Comparison of ENCODE assay signal across 22 mouse cellular contexts in the genomic region with DNA sequence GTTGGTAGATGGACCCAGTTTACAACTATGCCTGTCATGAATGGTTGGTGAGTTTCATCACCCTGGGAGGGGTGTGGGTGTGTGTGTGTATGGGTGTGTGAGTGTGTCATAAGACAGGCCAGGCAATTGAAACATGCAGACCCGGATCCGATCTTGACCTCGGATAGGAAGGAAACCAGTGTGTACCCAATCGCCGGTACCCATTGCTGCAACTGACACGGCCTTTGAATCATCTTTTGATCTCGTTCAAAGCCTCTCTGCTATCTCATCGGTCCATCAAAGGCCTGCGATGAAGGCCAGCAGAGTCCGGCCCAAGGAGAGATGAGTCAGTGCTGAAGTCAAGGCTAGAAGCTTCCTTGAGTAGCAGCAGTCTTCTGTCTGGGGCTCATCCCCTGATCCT.
A peak's percentile ranks its signal among the peaks of the same experiment; 100 is the strongest.
DNase-seq lines count a peak whose midpoint lies in the region; ATAC-seq lines count a peak whose summit lies in the region.
"Had no signal": no experiment of that assay in that cellular context is flagged by ENCODE, and none has a peak within 500 bp of the region (broad histone marks: within the 10 kb centered on the region; RNA-seq: fewer than 3 reads in every experiment).

No protein-coding gene starts in this region.

- H3K4me2 ChIP-seq in hindbrain, embryonic 14.5 days (replicated peaks): no peak overlapping the region
- H3K4me2 ChIP-seq: liver, embryonic 11.5 days; lung, embryonic 14.5 days had no signal

- H3K4me3 ChIP-seq in hindbrain, embryonic 14.5 days (replicated peaks; ENCODE audit: low read length): no peak overlapping the region
- H3K4me3 ChIP-seq: embryonic facial prominence, embryonic 10.5 days; forebrain, embryonic 10.5 days; layer of hippocampus, adult 2 months had no signal

- H3K36me3 ChIP-seq in hindbrain, embryonic 14.5 days (replicated peaks; ENCODE audit: control insufficient read depth, insufficient read depth): no peaks in the 10 kb centered on the region
- H3K36me3 ChIP-seq: embryonic facial prominence, embryonic 10.5 days; forebrain, embryonic 10.5 days had no signal

- peak; percentile 25 for DNase-seq in gastrocnemius, postnatal 25 days
- no peak for DNase-seq in gastrocnemius, postnatal 4 days (ENCODE audit: low spot score in 2 of 2)
- DNase-seq in lung, postnatal 36 days: peak; percentile 58
- no peak for DNase-seq in lung, postnatal 14 days
- peak; percentile 16 for DNase-seq in 416B (ENCODE audit: low read depth)
- DNase-seq in adrenal gland, postnatal 14 days: peak; percentile 84
- DNase-seq in hindbrain, embryonic 14.5 days (ENCODE audit: low spot score): no peak
- no peak for DNase-seq in left cerebral cortex, postnatal 14 days (ENCODE audit: low spot score in 2 of 2)
- DNase-seq: cerebellum, adult 11-12 months; cerebellum, postnatal 10 days; gastrocnemius, postnatal 14 days; kidney, postnatal 25 days; lung, embryonic 14.5 days; right cerebral cortex, postnatal 14 days; thymus, postnatal 14 days had no signal

- no peaks in the 10 kb centered on the region for H3K9me3 ChIP-seq in hindbrain, embryonic 14.5 days (ENCODE audit: control insufficient read depth, low read length)
- H3K9me3 ChIP-seq: embryonic facial prominence, embryonic 10.5 days; forebrain, embryonic 10.5 days had no signal

- H3K27ac ChIP-seq in hindbrain, embryonic 14.5 days: no peak overlapping the region
- H3K27ac ChIP-seq: embryonic facial prominence, embryonic 10.5 days; forebrain, embryonic 10.5 days; layer of hippocampus, adult 2 months; stomach, postnatal 0 days had no signal

- no peak for ATAC-seq in hindbrain, embryonic 14.5 days (ENCODE audit: low FRiP score)
- ATAC-seq: forebrain, embryonic 16.5 days; intestine, postnatal 0 days had no signal

- H3K4me1 ChIP-seq in hindbrain, embryonic 14.5 days (replicated peaks; ENCODE audit: control insufficient read depth, insufficient read depth, low read length): no peaks in the 10 kb centered on the region

- H3K27me3 ChIP-seq in hindbrain, embryonic 14.5 days (ENCODE audit: control insufficient read depth, insufficient read depth, low read length): no peaks in the 10 kb centered on the region

- H3K9ac ChIP-seq in hindbrain, embryonic 14.5 days: no peak overlapping the region
- H3K9ac ChIP-seq: lung, embryonic 14.5 days had no signal

- 88% methylated on average over 10 of the region's 10 CpGs for WGBS in hindbrain, embryonic 14.5 days

- intact Hi-C loops in left cerebral cortex, postnatal 14 days (cut with DNase I): no loop called here

Comparison
In these comparisons a context has a peak if more than half of its experiments do, and no peak if none do; other contexts are left out.
1. DNase-seq: peak in gastrocnemius, postnatal 25 days (single experiment), lung, postnatal 36 days (single experiment), 416B (single experiment) and adrenal gland, postnatal 14 days (single experiment); none in gastrocnemius, postnatal 4 days (0 of 2), lung, postnatal 14 days (single experiment), hindbrain, embryonic 14.5 days (single experiment) and left cerebral cortex, postnatal 14 days (0 of 2).